ENCODE assay signal across 8 mouse cellular contexts in genomic region chr15:101253886-101254795, GRCm38 (mm10). TPM values are rescaled to one million over a fixed set of nuclear protein-coding genes. Genes with fewer than 3 reads are reported as not detected.
DNase-seq lines count a peak whose midpoint lies in the region; ATAC-seq and TF ChIP-seq lines count a peak whose summit lies in the region.

TSS of gene Nr4a1 (plus strand) at chr15:101254269.

- peak within 1 kb of the TSS; percentile 90 for H3K27ac ChIP-seq in forebrain, embryonic 10.5 days
- peak within 1 kb of the TSS in 1 of 2 experiments; percentile 78; a peak in 3 of 4 replicates for H3K27ac ChIP-seq in heart, embryonic 14.5 days (replicated peaks in 1 of 2; ENCODE audit: control insufficient read depth in 1 of 2, insufficient read depth in 1 of 2, low read depth in 2 of 2, low read length in 2 of 2)
- H3K27ac ChIP-seq in kidney, postnatal 0 days: no peak within 1 kb of the TSS
- H3K27ac ChIP-seq in liver, embryonic 16.5 days (ENCODE audit: low read length): no peak within 1 kb of the TSS
- H3K27ac ChIP-seq in neural tube, embryonic 12.5 days: no peak within 1 kb of the TSS

- TF ChIP-seq CTCF in kidney, postnatal 0 days (IDR thresholded peaks at IDR 0.05; ENCODE audit: low read depth): no peak

- 0 out of 2 replicates have a peak, but pooled peaks cover 4% of the 10 kb centered on the region for H3K36me3 ChIP-seq in forebrain, embryonic 10.5 days (replicated peaks)
- H3K36me3 ChIP-seq in heart, embryonic 14.5 days (ENCODE audit: control insufficient read depth, insufficient read depth, low read length): no peaks in the 10 kb centered on the region
- H3K36me3 ChIP-seq in kidney, postnatal 0 days (ENCODE audit: insufficient read depth, low read length): no peaks in the 10 kb centered on the region
- no peaks in the 10 kb centered on the region for H3K36me3 ChIP-seq in liver, embryonic 16.5 days (ENCODE audit: control insufficient read depth, insufficient read depth)
- no peaks in the 10 kb centered on the region for H3K36me3 ChIP-seq in neural tube, embryonic 12.5 days

- peaks cover 34% of the 10 kb centered on the region for H3K27me3 ChIP-seq in forebrain, embryonic 10.5 days (ENCODE audit: poor library complexity, severe bottlenecking)
- no peaks in the 10 kb centered on the region for H3K27me3 ChIP-seq in heart, embryonic 14.5 days (ENCODE audit: control insufficient read depth, insufficient read depth, low read length)
- H3K27me3 ChIP-seq in kidney, postnatal 0 days (ENCODE audit: insufficient read depth, low read length): no peaks in the 10 kb centered on the region
- peaks cover 23% of the 10 kb centered on the region for H3K27me3 ChIP-seq in liver, embryonic 16.5 days (ENCODE audit: control insufficient read depth, insufficient read depth, low read depth, low read length)
- H3K27me3 ChIP-seq in neural tube, embryonic 12.5 days (replicated peaks): no peaks in the 10 kb centered on the region

- 1% methylated on average over 82 of the region's 82 CpGs for WGBS in forebrain, embryonic 10.5 days
- 1% methylated on average over 74 of the region's 82 CpGs for WGBS in heart, embryonic 14.5 days
- 1% methylated on average over 71 of the region's 82 CpGs for WGBS in kidney, postnatal 0 days
- 2% methylated on average over 66 of the region's 82 CpGs for WGBS in liver, embryonic 16.5 days (ENCODE audit: insufficient replicate concordance)
- 1% methylated on average over 78 of the region's 82 CpGs for WGBS in neural tube, embryonic 12.5 days

- H3K4me2 ChIP-seq in heart, embryonic 14.5 days (ENCODE audit: low read length): peak within 1 kb of the TSS; percentile 92
- peak within 1 kb of the TSS; percentile 91 for H3K4me2 ChIP-seq in kidney, postnatal 0 days (ENCODE audit: low read length)
- H3K4me2 ChIP-seq in liver, embryonic 16.5 days (ENCODE audit: low read depth, low read length): peak within 1 kb of the TSS; percentile 73
- peak within 1 kb of the TSS; percentile 93 for H3K4me2 ChIP-seq in neural tube, embryonic 12.5 days (replicated peaks)

- peak; percentile 58 for ATAC-seq in heart, embryonic 14.5 days (ENCODE audit: insufficient number of reproducible peaks, insufficient read depth, low FRiP score, low read depth)
- peak; percentile 50 for ATAC-seq in kidney, postnatal 0 days (replicated peaks; ENCODE audit: low FRiP score, low read depth)
- peak; percentile 49 for ATAC-seq in liver, embryonic 16.5 days (ENCODE audit: low read depth)
- peak; percentile 63 for ATAC-seq in neural tube, embryonic 12.5 days (ENCODE audit: low FRiP score, low read depth)

- no peaks in the 10 kb centered on the region for H3K9me3 ChIP-seq in forebrain, embryonic 10.5 days
- H3K9me3 ChIP-seq in heart, embryonic 14.5 days (ENCODE audit: control insufficient read depth, low read length): no peaks in the 10 kb centered on the region
- H3K9me3 ChIP-seq in kidney, postnatal 0 days (replicated peaks; ENCODE audit: low read length): no peaks in the 10 kb centered on the region
- H3K9me3 ChIP-seq in liver, embryonic 16.5 days (replicated peaks; ENCODE audit: control insufficient read depth, low read length): no peaks in the 10 kb centered on the region
- no peaks in the 10 kb centered on the region for H3K9me3 ChIP-seq in neural tube, embryonic 12.5 days

- DNase-seq in CD4-positive, CD25-positive, alpha-beta regulatory T cell, adult 2 months (ENCODE audit: low read depth, low spot score): peak; percentile 95
- peak; percentile 90 to 93 for DNase-seq in adrenal gland, postnatal 36 days
- peak; percentile 58 for DNase-seq in forebrain, embryonic 10.5 days (ENCODE audit: extremely low spot score, low spot score)
- peak; percentile 76 for DNase-seq in kidney, postnatal 0 days (ENCODE audit: low spot score)
- peak; percentile 60 to 71 for DNase-seq in thymus, adult 18-20 months

- peak within 1 kb of the TSS; percentile 69 for H3K4me3 ChIP-seq in forebrain, embryonic 10.5 days
- peak within 1 kb of the TSS; percentile 55 to 74 for H3K4me3 ChIP-seq in heart, embryonic 14.5 days (ENCODE audit: control insufficient read depth in 1 of 2, insufficient read depth in 1 of 2, low read depth in 1 of 2, low read length in 2 of 2)
- peak within 1 kb of the TSS; percentile 59 for H3K4me3 ChIP-seq in kidney, postnatal 0 days (replicated peaks; ENCODE audit: low read depth, low read length)
- peak within 1 kb of the TSS; percentile 56 for H3K4me3 ChIP-seq in liver, embryonic 16.5 days (ENCODE audit: low read depth, low read length)
- peak within 1 kb of the TSS; percentile 68 for H3K4me3 ChIP-seq in neural tube, embryonic 12.5 days

- H3K4me1 ChIP-seq in forebrain, embryonic 10.5 days: peaks cover 30% of the 10 kb centered on the region
- H3K4me1 ChIP-seq in heart, embryonic 14.5 days (ENCODE audit: control insufficient read depth in 2 of 2, insufficient read depth in 2 of 2, low read length in 2 of 2): peaks cover 20 to 34% of the 10 kb centered on the region in 2 experiments
- H3K4me1 ChIP-seq in kidney, postnatal 0 days (replicated peaks; ENCODE audit: insufficient read depth, low read length): 0 out of 2 replicates have a peak, but pooled peaks cover 5% of the 10 kb centered on the region
- no peaks in the 10 kb centered on the region; the same call in 1 of the 2 replicates for H3K4me1 ChIP-seq in liver, embryonic 16.5 days (ENCODE audit: control insufficient read depth, low read depth, low read length)
- peaks cover 9% of the 10 kb centered on the region for H3K4me1 ChIP-seq in neural tube, embryonic 12.5 days

- H3K9ac ChIP-seq in heart, embryonic 14.5 days (ENCODE audit: low read length): peak within 1 kb of the TSS; percentile 91
- peak within 1 kb of the TSS; percentile 64 for H3K9ac ChIP-seq in kidney, postnatal 0 days (ENCODE audit: low read depth, low read length)
- H3K9ac ChIP-seq in liver, embryonic 16.5 days (ENCODE audit: low read depth, low read length): peak within 1 kb of the TSS; percentile 54
- H3K9ac ChIP-seq in neural tube, embryonic 12.5 days: peak within 1 kb of the TSS; percentile 84

RNA-seq across cellular contexts. Expression of gene Nr4a1, which starts in this region (rescaled TPM):
- total RNA-seq in adrenal gland, postnatal 36 days (2021): 1,000 to 10,000 TPM in 1 of 2 experiments, 100 to 1,000 TPM in 1; 924 to 1,160 TPM
- 3.7 and 5.2 TPM in 2 replicates for polyA plus RNA-seq in forebrain, embryonic 10.5 days (2016; fragmentation: Nextera tagmentation; extraction: Ambion mirVana)
- 6.0 and 6.6 TPM in 2 replicates for polyA plus RNA-seq in heart, embryonic 14.5 days (2014; fragmentation: Nextera tagmentation; extraction: Ambion mirVana)
- 8.6 and 9.5 TPM in 2 replicates for polyA plus RNA-seq in kidney, postnatal 0 days (2015; fragmentation: Nextera tagmentation; extraction: Ambion mirVana)
- 0.67 and 0.69 TPM in 2 replicates for polyA plus RNA-seq in liver, embryonic 16.5 days (2015; fragmentation: Nextera tagmentation; extraction: Ambion mirVana)
- 6.8 and 7.5 TPM in 2 replicates for polyA plus RNA-seq in neural tube, embryonic 12.5 days (2016; fragmentation: Nextera tagmentation; extraction: Ambion mirVana)

Comparison
In these comparisons a context has a peak if more than half of its experiments do, and no peak if none do; other contexts are left out.
1. Peak in ATAC-seq, H3K4me3 ChIP-seq, H3K9ac ChIP-seq and H3K4me2 ChIP-seq in liver, embryonic 16.5 days; RNA of the gene not detected or under 1 TPM.